Mouse (Mus musculus) lung, adult 2 months (tissue): Measurements from ENCODE around the gene Ankrd49.

ENCODE experiments used
- CTCF ChIP-seq: fragments of 200-500 bp; IDR thresholded peaks from 2 replicates; pipeline ENCODE4 v1.5.1; 2011; ENCODE audit warnings: mild to moderate bottlenecking, low read length, control low read depth; ENCODE audit not compliant: insufficient read depth
- POLR2A ChIP-seq: fragments of 200-500 bp; IDR thresholded peaks from 2 replicates; pipeline ENCODE4 v1.6.1; 2011; ENCODE audit warnings: low read depth, mild to moderate bottlenecking, control low read depth, low read length, borderline replicate concordance; ENCODE audit errors: extremely low read depth

DNA sequence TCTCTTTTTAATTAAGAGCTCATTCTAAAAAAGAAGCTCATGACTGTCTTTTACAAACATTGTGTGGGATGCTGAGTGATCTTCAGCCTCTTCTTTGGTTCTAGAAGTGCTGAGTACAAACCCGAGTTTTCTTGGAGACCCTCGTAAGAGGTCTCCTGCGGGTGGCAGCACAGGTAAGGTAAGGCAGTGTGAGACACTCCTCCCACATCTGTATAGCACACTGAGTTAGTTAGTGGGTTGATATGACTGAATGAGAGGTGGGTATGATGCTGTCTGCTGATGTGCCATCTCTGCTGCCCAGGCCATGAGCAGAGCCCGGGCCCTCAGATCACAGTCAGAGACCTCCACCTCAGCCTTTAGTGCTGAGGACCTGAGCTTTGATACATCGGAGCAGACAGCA is 40.2 kb upstream of the Ankrd49 start:
- TF ChIP-seq CTCF (no peak), POLR2A (no peak)
